Mouse (Mus musculus) large intestine, adult 2 months (tissue): ENCODE data around the gene Gm21870. TPM values are rescaled to one million over a fixed set of nuclear protein-coding genes. Genes with fewer than 3 reads are reported as not detected.
"Not testable (repeated sequence)": the region's sequence is repeated elsewhere in the genome, so short reads cannot be mapped to it uniquely, and the experiment has no call there.

Source experiments
- DNase-seq: peaks from one replicate; pipeline ENCODE4 v3.0.0-alpha.2; 2012; ENCODE audit warnings: low read depth, low spot score
- WGBS: fragments of 180-500 bp; shearing (Covaris S2); methylation state at CpG from one replicate; pipeline ENCODE4 v1.1.7; 2018; 5-methylcytosine and 5-hydroxymethylcytosine counted together
- polyA plus RNA-seq: library from polyadenylated mRNA; depleted of rRNA; stranded (reverse); fragments of >200 nt; gene quantifications from 2 replicates; pipeline ENCODE4 v1.2.3, GENCODE M21; 2012; rRNA removed

Gene Gm21870
- polyA plus RNA-seq, result not detected in 2 replicates

GRCm38 (mm10) chrX:33986716-33987115 is at the start of gene Gm21870:
Gm21870 (minus strand) TSS chrX:33986816.
- not testable (repeated sequence) for DNase-seq

- DNase-seq, result not testable (repeated sequence)
- WGBS, result 58% methylated on average over 2 of the region's 4 CpGs
Measured at GRCm38 (mm10) chrX:33956440-33956839, 30.2 kb downstream of the Gm21870 start, which contains the start of gene Btbd35f6. Btbd35f6 (minus strand) TSS chrX:33956540.

Other genes with a start within 250 kb of the Gm21870 start
- gene Btbd35f6, start 30.3 kb downstream of the Gm21870 start, polyA plus RNA-seq, result not detected in 2 replicates
- not detected in 2 replicates for gene Btbd35f9, start 174.7 kb upstream of the Gm21870 start, polyA plus RNA-seq